Mouse (Mus musculus): ENCODE measurements around the gene Cacna1d. TPM values are rescaled to one million over a fixed set of nuclear protein-coding genes. Genes with fewer than 3 reads are reported as not detected.

Gene Cacna1d
- polyA plus RNA-seq, 1 experiment = 11.8 TPM

DNA sequence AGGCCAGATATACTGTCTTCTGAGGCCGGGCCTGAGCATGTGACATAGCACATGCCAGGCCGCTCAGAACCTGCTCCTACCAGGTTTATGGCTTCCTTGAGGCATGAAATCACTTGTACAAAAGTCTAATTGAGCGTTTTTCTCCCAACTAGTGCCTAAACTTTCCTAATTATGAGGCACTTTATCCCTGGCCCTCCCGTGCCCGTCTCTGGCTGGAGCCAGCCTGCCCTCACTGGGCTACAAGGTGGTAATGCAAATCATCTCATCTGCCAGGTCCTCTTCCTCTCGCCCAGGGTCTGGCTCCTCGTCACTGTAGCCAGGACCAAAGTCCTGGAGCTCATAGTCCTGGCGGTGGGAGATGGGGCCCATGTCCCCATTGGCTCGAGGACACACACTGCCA lies 449.4 kb downstream of the Cacna1d start:
- H3K27ac ChIP-seq (ENCODE audit: insufficient read depth, low read depth, low read length) = no peak overlapping the region
- no peak overlapping the region for H3K4me3 ChIP-seq (ENCODE audit: insufficient read depth, low read length)
- H3K4me1 ChIP-seq (ENCODE audit: control insufficient read depth, insufficient read depth, low read length) = peaks cover 17% of the 10 kb centered on the region
- TF ChIP-seq POLR2A (IDR thresholded peaks at IDR 0.05; ENCODE audit: borderline replicate concordance, low read depth, low read length) (no peak), CTCF (IDR thresholded peaks at IDR 0.05; ENCODE audit: low read depth, low read length) (no peak)

DNA sequence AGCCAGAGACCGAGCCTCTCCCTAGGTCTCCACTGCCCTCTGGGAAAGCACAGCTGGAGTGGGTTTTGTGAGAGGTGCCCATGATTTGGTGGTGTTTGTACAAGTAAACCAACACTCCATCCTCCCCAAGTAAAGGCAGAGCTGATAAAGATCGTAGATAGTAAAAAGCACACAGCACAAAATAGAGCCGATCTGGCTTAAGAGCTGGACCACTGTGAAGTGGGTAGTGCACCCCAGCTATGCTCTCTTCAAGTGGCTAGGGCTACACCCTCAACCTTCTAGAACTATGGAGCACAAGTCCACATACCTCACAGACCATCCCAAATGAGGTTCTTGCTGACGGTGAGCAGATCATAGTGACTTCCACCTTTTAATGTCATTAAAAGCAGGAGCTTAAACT lies 451.8 kb downstream of the Cacna1d start:
- TF ChIP-seq POLR2A (IDR thresholded peaks at IDR 0.05; ENCODE audit: borderline replicate concordance, low read depth, low read length) = no peak
- no peak for TF ChIP-seq CTCF (IDR thresholded peaks at IDR 0.05; ENCODE audit: low read depth, low read length)
- H3K4me1 ChIP-seq (ENCODE audit: control insufficient read depth, insufficient read depth, low read length) = peaks cover 17% of the 10 kb centered on the region
- no peak overlapping the region for H3K4me3 ChIP-seq (ENCODE audit: insufficient read depth, low read length)
- H3K27ac ChIP-seq (ENCODE audit: insufficient read depth, low read depth, low read length) = no peak overlapping the region

GRCm38 (mm10) chr14:30038431-30038830 lies 452.8 kb downstream of the Cacna1d start:
- Histone ChIP-seq H3K27ac (ENCODE audit: insufficient read depth, low read depth, low read length) (no peak overlapping the region), H3K4me3 (ENCODE audit: insufficient read depth, low read length) (no peak overlapping the region), H3K4me1 (ENCODE audit: control insufficient read depth, insufficient read depth, low read length) (peaks cover 12% of the 10 kb centered on the region)
- TF ChIP-seq POLR2A (IDR thresholded peaks at IDR 0.05; ENCODE audit: borderline replicate concordance, low read depth, low read length) = no peak
- TF ChIP-seq CTCF (IDR thresholded peaks at IDR 0.05; ENCODE audit: low read depth, low read length) = no peak

GRCm38 (mm10) chr14:30033405-30033804 lies 457.9 kb downstream of the Cacna1d start:
- Histone ChIP-seq H3K4me3 (ENCODE audit: insufficient read depth, low read length) (no peak overlapping the region), H3K4me1 (ENCODE audit: control insufficient read depth, insufficient read depth, low read length) (no peaks in the 10 kb centered on the region), H3K27ac (ENCODE audit: insufficient read depth, low read depth, low read length) (no peak overlapping the region)
- TF ChIP-seq CTCF (IDR thresholded peaks at IDR 0.05; ENCODE audit: low read depth, low read length) (no peak), POLR2A (IDR thresholded peaks at IDR 0.05; ENCODE audit: borderline replicate concordance, low read depth, low read length) (no peak)

DNA sequence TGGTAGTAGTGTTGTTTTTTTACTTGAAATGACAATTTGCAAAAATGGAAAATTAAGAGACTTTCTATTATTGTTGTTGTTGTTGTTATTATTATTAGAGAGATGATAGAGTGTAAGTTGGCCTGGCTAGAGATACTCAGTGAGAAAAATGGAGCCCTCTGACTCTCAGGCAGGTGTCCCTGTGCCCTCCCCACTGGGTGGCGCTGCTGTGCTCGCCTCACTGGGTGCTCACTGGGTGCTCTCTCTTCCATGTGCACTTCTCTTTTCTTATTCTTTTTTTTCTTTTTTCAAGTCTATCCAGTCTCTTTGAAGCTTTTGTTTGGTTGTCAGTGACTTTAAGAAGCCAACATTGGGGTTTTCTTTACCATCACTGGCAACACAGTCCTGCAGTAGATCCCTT lies 463.9 kb downstream of the Cacna1d start:
- no peak overlapping the region for H3K4me3 ChIP-seq (ENCODE audit: insufficient read depth, low read length)
- peak; percentile 62 for TF ChIP-seq CTCF (IDR thresholded peaks at IDR 0.05; ENCODE audit: low read depth, low read length)
- no peak for TF ChIP-seq POLR2A (IDR thresholded peaks at IDR 0.05; ENCODE audit: borderline replicate concordance, low read depth, low read length)
- no peak overlapping the region for H3K27ac ChIP-seq (ENCODE audit: insufficient read depth, low read depth, low read length)
- peaks cover 10% of the 10 kb centered on the region; the same call in 1 of the 2 replicates for H3K4me1 ChIP-seq (ENCODE audit: control insufficient read depth, insufficient read depth, low read length)

GRCm38 (mm10) chr14:30024387-30024786 lies 466.9 kb downstream of the Cacna1d start:
- Histone ChIP-seq H3K27ac (ENCODE audit: insufficient read depth, low read depth, low read length) (no peak overlapping the region), H3K4me3 (ENCODE audit: insufficient read depth, low read length) (no peak overlapping the region)

DNA sequence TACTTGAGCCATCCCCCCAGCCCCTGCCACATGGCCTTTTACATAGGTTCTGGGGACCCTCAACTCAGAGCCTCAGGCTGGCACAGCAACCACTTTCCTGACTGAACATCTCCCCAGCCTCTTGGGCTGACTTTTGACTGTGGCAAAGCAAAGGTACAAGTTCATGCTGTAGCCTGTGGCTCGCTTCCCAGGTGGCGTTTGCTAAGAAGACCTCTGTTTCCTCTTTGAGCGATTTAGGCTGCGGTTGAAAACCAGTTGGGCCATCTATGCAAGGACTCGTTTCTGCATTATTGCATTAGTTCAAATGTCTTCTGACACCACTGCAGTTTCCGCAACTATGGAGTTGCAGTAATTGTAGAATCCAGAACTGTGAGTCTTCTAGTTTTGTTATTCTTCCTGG lies 468.8 kb downstream of the Cacna1d start:
- Histone ChIP-seq H3K4me1 (ENCODE audit: control insufficient read depth, insufficient read depth, low read length) (peaks cover 10% of the 10 kb centered on the region; the same call in 1 of the 2 replicates), H3K4me3 (ENCODE audit: insufficient read depth, low read length) (no peak overlapping the region), H3K27ac (ENCODE audit: insufficient read depth, low read depth, low read length) (no peak overlapping the region)
- no peak for TF ChIP-seq CTCF (IDR thresholded peaks at IDR 0.05; ENCODE audit: low read depth, low read length)
- TF ChIP-seq POLR2A (IDR thresholded peaks at IDR 0.05; ENCODE audit: borderline replicate concordance, low read depth, low read length) = no peak

More at GRCm38 (mm10) chr14:30024387-30024786, 466.9 kb downstream of the Cacna1d start:
- no peak for TF ChIP-seq CTCF (IDR thresholded peaks at IDR 0.05; ENCODE audit: low read depth, low read length)
- H3K4me1 ChIP-seq (ENCODE audit: control insufficient read depth, insufficient read depth, low read length) = peaks cover 10% of the 10 kb centered on the region; the same call in 1 of the 2 replicates

- H3K4me3 ChIP-seq (ENCODE audit: insufficient read depth, low read length) = no peak overlapping the region
- no peak for TF ChIP-seq CTCF (IDR thresholded peaks at IDR 0.05; ENCODE audit: low read depth, low read length)
- TF ChIP-seq POLR2A (IDR thresholded peaks at IDR 0.05; ENCODE audit: borderline replicate concordance, low read depth, low read length) = no peak
- no peak overlapping the region for H3K27ac ChIP-seq (ENCODE audit: insufficient read depth, low read depth, low read length)
- peaks cover 11% of the 10 kb centered on the region for H3K4me1 ChIP-seq (ENCODE audit: control insufficient read depth, insufficient read depth, low read length)
Measured at GRCm38 (mm10) chr14:30019792-30020575, 471.3 kb downstream of the Cacna1d start.

DNA sequence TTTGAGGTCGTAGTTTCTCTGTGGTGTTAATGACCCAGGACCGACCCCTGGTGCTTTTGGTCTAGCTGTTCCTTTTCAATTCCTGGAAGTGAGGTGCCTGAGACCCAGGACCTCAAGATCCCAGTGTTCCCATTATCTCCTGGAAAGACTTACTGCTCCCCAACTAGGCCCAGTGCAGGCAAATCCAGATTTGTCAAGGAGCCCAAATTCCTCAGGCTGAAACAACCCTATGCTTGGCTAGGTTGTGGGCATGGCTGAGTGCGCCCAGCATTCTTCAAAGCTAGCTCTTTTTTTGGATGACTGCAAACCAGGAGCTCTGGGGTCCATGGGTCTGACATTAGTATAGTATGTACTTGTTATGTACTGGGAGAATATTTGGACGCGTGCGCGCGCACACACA lies 471.9 kb downstream of the Cacna1d start:
- Histone ChIP-seq H3K4me1 (ENCODE audit: control insufficient read depth, insufficient read depth, low read length) (peaks cover 9% of the 10 kb centered on the region), H3K4me3 (ENCODE audit: insufficient read depth, low read length) (no peak overlapping the region), H3K27ac (ENCODE audit: insufficient read depth, low read depth, low read length) (no peak overlapping the region)
- TF ChIP-seq CTCF (IDR thresholded peaks at IDR 0.05; ENCODE audit: low read depth, low read length) (no peak), POLR2A (IDR thresholded peaks at IDR 0.05; ENCODE audit: borderline replicate concordance, low read depth, low read length) (no peak)

- Histone ChIP-seq H3K4me3 (ENCODE audit: insufficient read depth, low read length) (no peak overlapping the region), H3K27ac (ENCODE audit: insufficient read depth, low read depth, low read length) (no peak overlapping the region), H3K4me1 (ENCODE audit: control insufficient read depth, insufficient read depth, low read length) (peaks cover 5% of the 10 kb centered on the region)
- TF ChIP-seq POLR2A (IDR thresholded peaks at IDR 0.05; ENCODE audit: borderline replicate concordance, low read depth, low read length) (no peak), CTCF (IDR thresholded peaks at IDR 0.05; ENCODE audit: low read depth, low read length) (no peak)
Measured at GRCm38 (mm10) chr14:30018846-30019245, 472.4 kb downstream of the Cacna1d start.
